In the genomic region with DNA sequence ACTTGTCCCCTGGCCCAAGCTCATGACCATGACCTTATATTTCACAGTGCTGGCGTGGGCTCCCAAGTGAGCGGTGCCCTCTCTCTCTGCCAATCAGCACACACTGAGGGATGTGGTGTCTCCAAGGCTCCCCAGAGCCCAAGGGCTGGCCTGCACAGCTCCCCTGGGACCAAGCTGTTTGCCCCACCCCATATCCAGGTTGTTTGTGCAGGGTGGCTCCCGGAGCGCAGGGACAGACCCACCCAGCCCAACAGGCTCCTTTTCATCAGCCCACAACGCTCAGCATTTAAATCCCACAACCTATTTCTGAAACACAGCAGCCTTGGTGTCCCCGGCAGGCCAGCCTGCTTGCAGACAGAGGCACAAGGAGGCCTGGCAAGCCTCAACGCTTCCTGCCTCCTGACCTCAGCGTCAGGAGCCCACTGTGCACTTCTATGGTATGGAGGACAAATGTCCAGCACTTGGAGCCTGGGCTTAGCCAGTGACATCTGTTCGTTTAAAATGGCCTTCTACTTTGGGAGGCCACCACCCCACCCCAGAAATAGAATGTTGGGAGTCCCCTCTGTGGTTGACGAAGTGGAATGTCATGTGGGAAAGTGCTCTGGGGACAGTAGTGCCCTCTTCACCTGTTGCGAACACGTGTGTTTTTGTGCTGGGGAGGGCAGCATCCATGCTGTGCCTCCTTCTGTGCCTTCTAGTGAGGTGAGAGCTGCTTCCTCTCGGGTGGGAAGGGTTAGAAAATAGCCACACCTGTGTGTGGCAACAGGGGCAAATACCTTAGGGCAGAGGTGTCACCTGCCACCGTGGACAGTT, we compare ENCODE assay signal across 26 mouse cellular contexts. TPM values are rescaled to one million over a fixed set of nuclear protein-coding genes. Genes with fewer than 3 reads are reported as not detected.
DNase-seq lines count a peak whose midpoint lies in the region; ATAC-seq and TF ChIP-seq lines count a peak whose summit lies in the region.
"Had no signal": no experiment of that assay in that cellular context is flagged by ENCODE, and none has a peak within 500 bp of the region (broad histone marks: within the 10 kb centered on the region; RNA-seq: fewer than 3 reads in every experiment).

No protein-coding gene starts in this region.

- dilution Hi-C loops in CH12.LX (cut with MboI; ENCODE audit: extremely low pct_ligation_motif_present, extremely low pct_unique_long_range_greater_than_20kb, low sequenced_read_pairs) = no loop called here

- TF ChIP-seq POLR2A in CH12.LX (IDR thresholded peaks at IDR 0.05; ENCODE audit: low read depth, low read length) = no peak
- TF ChIP-seq POLR2A in limb, embryonic 14.5 days (IDR thresholded peaks at IDR 0.05; ENCODE audit: borderline replicate concordance, extremely low read depth, insufficient read depth, insufficient read length) = no peak

- no peak for TF ChIP-seq CTCF in CH12.LX (conservative IDR thresholded peaks at IDR 0.05 in 1 of 2, IDR thresholded peaks at IDR 0.05 in 1 of 2; ENCODE audit: low read depth in 2 of 2, low read length in 2 of 2)

- H3K27me3 ChIP-seq in hindbrain, embryonic 12.5 days = no peaks in the 10 kb centered on the region; the same call in 1 of the 2 replicates
- no peaks in the 10 kb centered on the region for H3K27me3 ChIP-seq in hindbrain, embryonic 14.5 days (ENCODE audit: control insufficient read depth, insufficient read depth, low read length)
- no peaks in the 10 kb centered on the region for H3K27me3 ChIP-seq in CH12.LX (replicated peaks)
- no peaks in the 10 kb centered on the region for H3K27me3 ChIP-seq in limb, embryonic 14.5 days (ENCODE audit: control insufficient read depth, insufficient read depth, low read length)
- H3K27me3 ChIP-seq: heart, embryonic 12.5 days; liver, embryonic 13.5 days; midbrain, embryonic 13.5 days had no signal

- 0 out of 2 replicates have a peak overlapping the region, but pooled peaks have one; percentile 7 for H3K27ac ChIP-seq in hindbrain, embryonic 12.5 days
- no peak overlapping the region for H3K27ac ChIP-seq in hindbrain, embryonic 14.5 days
- no peak overlapping the region for H3K27ac ChIP-seq in CH12.LX (ENCODE audit: insufficient read depth, low read depth)
- H3K27ac ChIP-seq in limb, embryonic 14.5 days (replicated peaks; ENCODE audit: low read depth, low read length) = 0 out of 2 replicates have a peak overlapping the region, but pooled peaks have one; percentile 13
- H3K27ac ChIP-seq: layer of hippocampus, adult 2 months; liver, embryonic 13.5 days; midbrain, embryonic 13.5 days had no signal

- H3K36me3 ChIP-seq in hindbrain, embryonic 12.5 days = no peaks in the 10 kb centered on the region
- no peaks in the 10 kb centered on the region for H3K36me3 ChIP-seq in hindbrain, embryonic 14.5 days (replicated peaks; ENCODE audit: control insufficient read depth, insufficient read depth)
- no peaks in the 10 kb centered on the region for H3K36me3 ChIP-seq in CH12.LX (replicated peaks in 1 of 2; ENCODE audit: control insufficient read depth in 1 of 2, insufficient read depth in 1 of 2, low read length in 1 of 2)
- H3K36me3 ChIP-seq in limb, embryonic 14.5 days (ENCODE audit: control insufficient read depth, insufficient read depth, low read length) = no peaks in the 10 kb centered on the region
- H3K36me3 ChIP-seq: heart, embryonic 12.5 days; liver, embryonic 13.5 days; midbrain, embryonic 13.5 days had no signal

- H3K4me1 ChIP-seq in hindbrain, embryonic 12.5 days = no peaks in the 10 kb centered on the region; the same call in 1 of the 2 replicates
- H3K4me1 ChIP-seq in hindbrain, embryonic 14.5 days (replicated peaks; ENCODE audit: control insufficient read depth, insufficient read depth, low read length) = no peaks in the 10 kb centered on the region
- peaks cover 9 to 39% of the 10 kb centered on the region in 2 experiments for H3K4me1 ChIP-seq in CH12.LX (ENCODE audit: control insufficient read depth in 1 of 2, insufficient read depth in 2 of 2)
- H3K4me1 ChIP-seq in limb, embryonic 14.5 days (ENCODE audit: control insufficient read depth, insufficient read depth, low read length) = peaks cover 9% of the 10 kb centered on the region; the same call in 1 of the 2 replicates
- H3K4me1 ChIP-seq: liver, embryonic 13.5 days; midbrain, embryonic 13.5 days had no signal

- TF ChIP-seq EP300 in CH12.LX (IDR thresholded peaks at IDR 0.05; ENCODE audit: low read length) = no peak

- no peak for ATAC-seq in hindbrain, embryonic 12.5 days (ENCODE audit: low FRiP score)
- no peak for ATAC-seq in hindbrain, embryonic 14.5 days (ENCODE audit: low FRiP score)
- peak; percentile 69; the same call in 1 of the 2 replicates for ATAC-seq in limb, embryonic 14.5 days (ENCODE audit: low FRiP score, low read depth)
- ATAC-seq: forebrain, embryonic 14.5 days; inflammation-experienced regulatory T-cells, adult 6 months; midbrain, embryonic 13.5 days had no signal

- no peak overlapping the region for H3K9ac ChIP-seq in hindbrain, embryonic 12.5 days
- no peak overlapping the region for H3K9ac ChIP-seq in hindbrain, embryonic 14.5 days
- H3K9ac ChIP-seq in CH12.LX (ENCODE audit: insufficient read depth, low read depth) = no peak overlapping the region
- no peak overlapping the region; the same call in 1 of the 2 replicates for H3K9ac ChIP-seq in limb, embryonic 14.5 days (ENCODE audit: low read depth, low read length, severe bottlenecking)
- H3K9ac ChIP-seq: heart, embryonic 12.5 days; liver, embryonic 13.5 days; lung, embryonic 14.5 days; midbrain, embryonic 13.5 days had no signal

- H3K4me3 ChIP-seq in hindbrain, embryonic 12.5 days = no peak overlapping the region
- H3K4me3 ChIP-seq in hindbrain, embryonic 14.5 days (replicated peaks; ENCODE audit: low read length) = no peak overlapping the region
- H3K4me3 ChIP-seq in CH12.LX (replicated peaks in 1 of 3; ENCODE audit: low read depth in 2 of 3, low read length in 2 of 3, poor library complexity in 1 of 3) = no peak overlapping the region
- H3K4me3 ChIP-seq in limb, embryonic 14.5 days (replicated peaks; ENCODE audit: low read length) = no peak overlapping the region
- H3K4me3 ChIP-seq: heart, embryonic 12.5 days; layer of hippocampus, adult 2 months; liver, embryonic 13.5 days; midbrain, embryonic 13.5 days had no signal

- no peak for TF ChIP-seq RAD21 in CH12.LX (IDR thresholded peaks at IDR 0.05; ENCODE audit: low read depth, low read length)

- peak; percentile 20 for DNase-seq in adrenal gland, postnatal 14 days
- DNase-seq in adrenal gland, adult (ENCODE audit: inconsistent age in 2 of 2, low spot score in 1 of 2) = no peak
- no peak for DNase-seq in hindbrain, embryonic 14.5 days (ENCODE audit: low spot score)
- peak; percentile 12 for DNase-seq in CH12.LX (ENCODE audit: extremely low read depth)
- no peak for DNase-seq in limb, embryonic 14.5 days (ENCODE audit: low spot score)
- DNase-seq in retina, postnatal 1 day = no peak
- DNase-seq in left cerebral cortex, adult 8-10 months (ENCODE audit: low spot score in 2 of 2) = no peak
- DNase-seq: adrenal gland, postnatal 36 days; cerebellum, adult 18-20 months; cerebellum, postnatal 25 days; embryo, embryonic 11 days; kidney, adult 2 months; kidney, postnatal 10 days; liver, embryonic 13.5 days; lung, embryonic 14.5 days; lung, postnatal 36 days had no signal

- H3K4me2 ChIP-seq in hindbrain, embryonic 12.5 days (replicated peaks) = no peak overlapping the region
- no peak overlapping the region for H3K4me2 ChIP-seq in hindbrain, embryonic 14.5 days (replicated peaks)
- no peak overlapping the region for H3K4me2 ChIP-seq in CH12.LX (ENCODE audit: insufficient read depth, low read depth, poor library complexity, severe bottlenecking)
- H3K4me2 ChIP-seq in limb, embryonic 14.5 days (replicated peaks; ENCODE audit: low read depth, low read length, severe bottlenecking) = no peak overlapping the region
- H3K4me2 ChIP-seq: heart, embryonic 12.5 days; liver, embryonic 13.5 days; lung, embryonic 14.5 days; midbrain, embryonic 13.5 days had no signal

- H3K79me2 ChIP-seq in CH12.LX (replicated peaks; ENCODE audit: control insufficient read depth, extremely low read depth, insufficient read depth, poor library complexity, severe bottlenecking) = no peaks in the 10 kb centered on the region

- 77% methylated on average over 14 of the region's 14 CpGs for WGBS in hindbrain, embryonic 12.5 days
- 75% methylated on average over 14 of the region's 14 CpGs for WGBS in hindbrain, embryonic 14.5 days
- 63% methylated on average over 14 of the region's 14 CpGs for WGBS in limb, embryonic 14.5 days

- no peaks in the 10 kb centered on the region for H3K9me3 ChIP-seq in hindbrain, embryonic 12.5 days (replicated peaks)
- H3K9me3 ChIP-seq in hindbrain, embryonic 14.5 days (ENCODE audit: control insufficient read depth, low read length) = peaks cover 6% of the 10 kb centered on the region; the same call in 1 of the 2 replicates
- H3K9me3 ChIP-seq in CH12.LX (replicated peaks; ENCODE audit: low read length) = peaks cover 8% of the 10 kb centered on the region
- H3K9me3 ChIP-seq in limb, embryonic 14.5 days (ENCODE audit: control insufficient read depth, low read length) = no peaks in the 10 kb centered on the region
- H3K9me3 ChIP-seq: liver, embryonic 13.5 days had no signal

- in situ Hi-C loops in CH12.LX (cut with MboI; ENCODE audit: low pct_ligation_motif_present, low pct_unique_long_range_greater_than_20kb, low sequenced_read_pairs) = no loop called here

TF ChIP-seq in CH12.LX, 34 proteins besides CTCF, POLR2A, EP300 and RAD21 (continues in another document):
- TF ChIP-seq MAX (IDR thresholded peaks at IDR 0.05; ENCODE audit: low read length) = no peak

RNA-seq across cellular contexts. Expression of gene Adamts14, which starts 32.9 kb away (rescaled TPM):
- total RNA-seq in adrenal gland, postnatal 14 days (2021) = 3.0 and 3.1 TPM in 2 replicates
- polyA plus RNA-seq in hindbrain, embryonic 12.5 days (2016; fragmentation: Nextera tagmentation; extraction: Ambion mirVana) = 0.72 and 0.85 TPM in 2 replicates
- 0.27 and 0.36 TPM in 2 replicates for polyA plus RNA-seq in hindbrain, embryonic 14.5 days (2014; fragmentation: Nextera tagmentation; extraction: Ambion mirVana)
- 1.3 and 2.7 TPM in 2 replicates for total RNA-seq in CH12.LX (2012; rRNA removed)
- 1.2 and 1.4 TPM in 2 replicates for total RNA-seq in CH12.LX (2014; rRNA removed)
- 2.0 and 2.5 TPM in 2 replicates for polyA plus RNA-seq in CH12.LX (2012; ENCODE audit: insufficient read length, low read depth)
- 11.1 and 13.7 TPM in 2 replicates for polyA plus RNA-seq in limb, embryonic 14.5 days (2012; rRNA removed)
- 3.5 and 5.1 TPM in 2 replicates for polyA plus RNA-seq in limb, embryonic 14.5 days (2014; fragmentation: Nextera tagmentation; extraction: Ambion mirVana)
- total RNA-seq in left cerebral cortex, adult 8-10 months (2022) = under 1 TPM; 0.09 to 0.27 (median 0.18) TPM
- total RNA-seq: MEL had no signal
- polyA plus RNA-seq: inflammation-experienced regulatory T-cells, adult 6 months had no signal

RNA-seq across cellular contexts. Expression of gene Prf1, which starts 57.3 kb away (rescaled TPM):
- 0.22 and 0.26 TPM in 2 replicates for total RNA-seq in adrenal gland, postnatal 14 days (2021)
- polyA plus RNA-seq in hindbrain, embryonic 12.5 days (2016; fragmentation: Nextera tagmentation; extraction: Ambion mirVana) = not detected in 2 replicates
- polyA plus RNA-seq in hindbrain, embryonic 14.5 days (2014; fragmentation: Nextera tagmentation; extraction: Ambion mirVana) = 0.12 TPM in 1 of 2 replicates, not detected in the other
- 0.67 and 0.93 TPM in 2 replicates for total RNA-seq in CH12.LX (2012; rRNA removed)
- 0.32 and 0.39 TPM in 2 replicates for total RNA-seq in CH12.LX (2014; rRNA removed)
- 0.38 and 0.43 TPM in 2 replicates for polyA plus RNA-seq in CH12.LX (2012; ENCODE audit: insufficient read length, low read depth)
- polyA plus RNA-seq in limb, embryonic 14.5 days (2012; rRNA removed) = 0.06 TPM in 1 of 2 replicates, not detected in the other
- polyA plus RNA-seq in limb, embryonic 14.5 days (2014; fragmentation: Nextera tagmentation; extraction: Ambion mirVana) = 0.12 TPM in 1 of 2 replicates, not detected in the other
- not detected for total RNA-seq in left cerebral cortex, adult 8-10 months (2022)
- total RNA-seq: heart, postnatal 25 days; layer of hippocampus, adult 2 months; left cerebral cortex, postnatal 36 days; MEL had no signal
- polyA plus RNA-seq: forebrain, embryonic 14.5 days; heart, embryonic 12.5 days; liver, embryonic 13.5 days; lung, embryonic 14.5 days; midbrain, embryonic 13.5 days; neural tube, embryonic 14.5 days had no signal

Comparison
In these comparisons a context has a peak if more than half of its experiments do, and no peak if none do; other contexts are left out.
1. DNase-seq: peak in adrenal gland, postnatal 14 days (single experiment) and CH12.LX (single experiment); none in adrenal gland, adult (0 of 2), hindbrain, embryonic 14.5 days (single experiment), limb, embryonic 14.5 days (single experiment), retina, postnatal 1 day (single experiment) and left cerebral cortex, adult 8-10 months (0 of 2).
2. H3K27ac ChIP-seq: peak in hindbrain, embryonic 12.5 days (single experiment) and limb, embryonic 14.5 days (single experiment); none in hindbrain, embryonic 14.5 days (single experiment) and CH12.LX (single experiment).